Mouse (Mus musculus): ENCODE results near the gene Hp. TPM values are rescaled to one million over a fixed set of nuclear protein-coding genes. Genes with fewer than 3 reads are reported as not detected.

The Hp gene
- polyA plus RNA-seq (2014; fragmentation: Nextera tagmentation; extraction: Ambion mirVana) = 2.3 and 4.3 TPM in 2 replicates

- DNase-seq (ENCODE audit: low spot score) (no peak), ATAC-seq (ENCODE audit: low read depth) (no peak)
- Histone ChIP-seq H3K4me2 (ENCODE audit: low read depth, low read length) (no peak within 1 kb of the TSS), H3K27ac (replicated peaks; ENCODE audit: low read depth, low read length) (no peak within 1 kb of the TSS), H3K4me1 (ENCODE audit: control insufficient read depth, insufficient read depth, low read length) (no peaks in the 10 kb centered on the region), H3K9me3 (ENCODE audit: control insufficient read depth, low read length) (0 out of 2 replicates have a peak, but pooled peaks cover 3% of the 10 kb centered on the region), H3K9ac (ENCODE audit: low read depth, low read length) (no peak within 1 kb of the TSS), H3K4me3 (ENCODE audit: low read depth, low read length) (no peak within 1 kb of the TSS), H3K27me3 (replicated peaks; ENCODE audit: control insufficient read depth, insufficient read depth, low read length) (no peaks in the 10 kb centered on the region), H3K36me3 (ENCODE audit: control insufficient read depth, insufficient read depth, low read length) (no peaks in the 10 kb centered on the region)
- 51% methylated on average over 8 of the region's 8 CpGs for WGBS
Observed at GRCm38 (mm10) chr8:109578900-109579301, at the start of gene Hp. Gene Hp, minus strand, starts transcription at chr8:109579172.

GRCm38 (mm10) chr8:109628638-109629037 lies 49.7 kb upstream of the Hp start:
- 62% methylated on average over 6 of the region's 6 CpGs for WGBS
- no peaks in the 10 kb centered on the region for H3K36me3 ChIP-seq (ENCODE audit: control insufficient read depth, insufficient read depth, low read length)
- H3K4me2 ChIP-seq (ENCODE audit: low read depth, low read length) = no peak overlapping the region
- H3K9ac ChIP-seq (ENCODE audit: low read depth, low read length) = no peak overlapping the region
- no peaks in the 10 kb centered on the region for H3K27me3 ChIP-seq (replicated peaks; ENCODE audit: control insufficient read depth, insufficient read depth, low read length)
- peaks cover 10% of the 10 kb centered on the region; the same call in 1 of the 2 replicates for H3K9me3 ChIP-seq (ENCODE audit: control insufficient read depth, low read length)
- H3K4me3 ChIP-seq (ENCODE audit: low read depth, low read length) = no peak overlapping the region
- DNase-seq (ENCODE audit: low spot score) (no peak), ATAC-seq (ENCODE audit: low read depth) (no peak)
- H3K27ac ChIP-seq (replicated peaks; ENCODE audit: low read depth, low read length) = no peak overlapping the region
- H3K4me1 ChIP-seq (ENCODE audit: control insufficient read depth, insufficient read depth, low read length) = no peaks in the 10 kb centered on the region

- no peak overlapping the region for H3K4me2 ChIP-seq (ENCODE audit: low read depth, low read length)
- H3K4me1 ChIP-seq (ENCODE audit: control insufficient read depth, insufficient read depth, low read length) = no peaks in the 10 kb centered on the region
- no peaks in the 10 kb centered on the region for H3K27me3 ChIP-seq (replicated peaks; ENCODE audit: control insufficient read depth, insufficient read depth, low read length)
- ATAC-seq (ENCODE audit: low read depth) (no peak), DNase-seq (ENCODE audit: low spot score) (no peak)
- peaks cover 4% of the 10 kb centered on the region; the same call in 1 of the 2 replicates for H3K9me3 ChIP-seq (ENCODE audit: control insufficient read depth, low read length)
- no peak overlapping the region for H3K4me3 ChIP-seq (ENCODE audit: low read depth, low read length)
- no peak overlapping the region for H3K27ac ChIP-seq (replicated peaks; ENCODE audit: low read depth, low read length)
- no peak overlapping the region for H3K9ac ChIP-seq (ENCODE audit: low read depth, low read length)
- WGBS = 79% methylated on average over 3 of the region's 3 CpGs
- H3K36me3 ChIP-seq (ENCODE audit: control insufficient read depth, insufficient read depth, low read length) = no peaks in the 10 kb centered on the region
Observed at GRCm38 (mm10) chr8:109615569-109615968, 36.6 kb upstream of the Hp start.

- H3K27me3 ChIP-seq (replicated peaks; ENCODE audit: control insufficient read depth, insufficient read depth, low read length) = no peaks in the 10 kb centered on the region
- no peak for DNase-seq (ENCODE audit: low spot score)
- H3K4me2 ChIP-seq (ENCODE audit: low read depth, low read length) = peak within 1 kb of the TSS; percentile 28
- no peaks in the 10 kb centered on the region for H3K36me3 ChIP-seq (ENCODE audit: control insufficient read depth, insufficient read depth, low read length)
- no peak for ATAC-seq (ENCODE audit: low read depth)
- H3K4me1 ChIP-seq (ENCODE audit: control insufficient read depth, insufficient read depth, low read length) = no peaks in the 10 kb centered on the region
- 61% methylated on average over 27 of the region's 27 CpGs for whole genome bisulfite sequencing
- no peak within 1 kb of the TSS for H3K27ac ChIP-seq (replicated peaks; ENCODE audit: low read depth, low read length)
- H3K9ac ChIP-seq (ENCODE audit: low read depth, low read length) = 0 out of 2 replicates have a peak within 1 kb of the TSS, but pooled peaks have one; percentile 14
- H3K9me3 ChIP-seq (ENCODE audit: control insufficient read depth, low read length) = peaks cover under 1% of the 10 kb centered on the region; the same call in 1 of the 2 replicates
- no peak within 1 kb of the TSS for H3K4me3 ChIP-seq (ENCODE audit: low read depth, low read length)
Observed at GRCm38 (mm10) chr8:109614243-109615210, 35.6 kb upstream of the Hp start, which contains the start of gene Pkd1l3. Gene Pkd1l3, plus strand, starts transcription at chr8:109614517.

GRCm38 (mm10) chr8:109609153-109609502 lies 30.2 kb upstream of the Hp start:
- H3K9me3 ChIP-seq (ENCODE audit: control insufficient read depth, low read length) = no peaks in the 10 kb centered on the region
- DNase-seq (ENCODE audit: low spot score) (peak; percentile 28), ATAC-seq (ENCODE audit: low read depth) (no peak)
- peak overlapping the region; percentile 96 for H3K27ac ChIP-seq (replicated peaks; ENCODE audit: low read depth, low read length)
- no peaks in the 10 kb centered on the region for H3K27me3 ChIP-seq (replicated peaks; ENCODE audit: control insufficient read depth, insufficient read depth, low read length)
- H3K36me3 ChIP-seq (ENCODE audit: control insufficient read depth, insufficient read depth, low read length) = peaks cover 5% of the 10 kb centered on the region; the same call in 1 of the 2 replicates
- H3K4me3 ChIP-seq (ENCODE audit: low read depth, low read length) = peak overlapping the region; percentile 72
- peak overlapping the region; percentile 81 for H3K4me2 ChIP-seq (ENCODE audit: low read depth, low read length)
- peaks cover 11% of the 10 kb centered on the region for H3K4me1 ChIP-seq (ENCODE audit: control insufficient read depth, insufficient read depth, low read length)
- 13% methylated on average over 5 of the region's 5 CpGs for WGBS
- H3K9ac ChIP-seq (ENCODE audit: low read depth, low read length) = peak overlapping the region; percentile 77

GRCm38 (mm10) chr8:109608271-109609152 lies 29.5 kb upstream of the Hp start, which contains the start of gene Dhodh:
Gene Dhodh, minus strand, starts transcription at chr8:109608673.
- Histone ChIP-seq H3K9me3 (ENCODE audit: control insufficient read depth, low read length) (no peaks in the 10 kb centered on the region), H3K36me3 (ENCODE audit: control insufficient read depth, insufficient read depth, low read length) (peaks cover 10% of the 10 kb centered on the region; the same call in 1 of the 2 replicates), H3K27ac (replicated peaks; ENCODE audit: low read depth, low read length) (peak within 1 kb of the TSS; percentile 96), H3K27me3 (replicated peaks; ENCODE audit: control insufficient read depth, insufficient read depth, low read length) (no peaks in the 10 kb centered on the region), H3K4me2 (ENCODE audit: low read depth, low read length) (peak within 1 kb of the TSS; percentile 81), H3K9ac (ENCODE audit: low read depth, low read length) (peak within 1 kb of the TSS; percentile 77), H3K4me1 (ENCODE audit: control insufficient read depth, insufficient read depth, low read length) (peaks cover 11% of the 10 kb centered on the region), H3K4me3 (ENCODE audit: low read depth, low read length) (peak within 1 kb of the TSS; percentile 72)
- under 1% methylated on average over 41 of the region's 42 CpGs for WGBS
- ATAC-seq (ENCODE audit: low read depth) (peak; percentile 99), DNase-seq (ENCODE audit: low spot score) (peak; percentile 98)

- ATAC-seq (ENCODE audit: low read depth) = no peak
- H3K27me3 ChIP-seq (replicated peaks; ENCODE audit: control insufficient read depth, insufficient read depth, low read length) = no peaks in the 10 kb centered on the region
- peak overlapping the region; percentile 77 for H3K9ac ChIP-seq (ENCODE audit: low read depth, low read length)
- DNase-seq (ENCODE audit: low spot score) = peak; percentile 22
- peak overlapping the region; percentile 96; the same call in 1 of the 2 replicates for H3K27ac ChIP-seq (replicated peaks; ENCODE audit: low read depth, low read length)
- H3K4me2 ChIP-seq (ENCODE audit: low read depth, low read length) = peak overlapping the region; percentile 81
- H3K9me3 ChIP-seq (ENCODE audit: control insufficient read depth, low read length) = no peaks in the 10 kb centered on the region
- 5% methylated on average over 12 of the region's 12 CpGs for WGBS
- H3K4me3 ChIP-seq (ENCODE audit: low read depth, low read length) = peak overlapping the region; percentile 72
- H3K4me1 ChIP-seq (ENCODE audit: control insufficient read depth, insufficient read depth, low read length) = peaks cover 11% of the 10 kb centered on the region
- H3K36me3 ChIP-seq (ENCODE audit: control insufficient read depth, insufficient read depth, low read length) = peaks cover 18% of the 10 kb centered on the region; the same call in 1 of the 2 replicates
Observed at GRCm38 (mm10) chr8:109607650-109608049, 28.7 kb upstream of the Hp start.

- Histone ChIP-seq H3K4me3 (ENCODE audit: low read depth, low read length) (no peak overlapping the region), H3K9me3 (ENCODE audit: control insufficient read depth, low read length) (no peaks in the 10 kb centered on the region), H3K36me3 (ENCODE audit: control insufficient read depth, insufficient read depth, low read length) (peaks cover 28% of the 10 kb centered on the region), H3K4me2 (ENCODE audit: low read depth, low read length) (no peak overlapping the region), H3K4me1 (ENCODE audit: control insufficient read depth, insufficient read depth, low read length) (peaks cover 11% of the 10 kb centered on the region), H3K27me3 (replicated peaks; ENCODE audit: control insufficient read depth, insufficient read depth, low read length) (no peaks in the 10 kb centered on the region), H3K9ac (ENCODE audit: low read depth, low read length) (no peak overlapping the region), H3K27ac (replicated peaks; ENCODE audit: low read depth, low read length) (no peak overlapping the region)
- WGBS = 82% methylated on average over 2 of the region's 2 CpGs
- no peak for DNase-seq (ENCODE audit: low spot score)
- ATAC-seq (ENCODE audit: low read depth) = no peak
Observed at GRCm38 (mm10) chr8:109606725-109607124, 27.8 kb upstream of the Hp start.
